Mouse (Mus musculus) naive thymus-derived CD4-positive, alpha-beta T cell, adult 2 months (primary cell): ENCODE results near the gene Slc27a4.

Source experiments
- DNase-seq: peaks from one replicate; pipeline ENCODE4 v3.0.0-alpha.2; 2011; ENCODE audit warnings: low read depth

The Slc27a4 gene

DNA sequence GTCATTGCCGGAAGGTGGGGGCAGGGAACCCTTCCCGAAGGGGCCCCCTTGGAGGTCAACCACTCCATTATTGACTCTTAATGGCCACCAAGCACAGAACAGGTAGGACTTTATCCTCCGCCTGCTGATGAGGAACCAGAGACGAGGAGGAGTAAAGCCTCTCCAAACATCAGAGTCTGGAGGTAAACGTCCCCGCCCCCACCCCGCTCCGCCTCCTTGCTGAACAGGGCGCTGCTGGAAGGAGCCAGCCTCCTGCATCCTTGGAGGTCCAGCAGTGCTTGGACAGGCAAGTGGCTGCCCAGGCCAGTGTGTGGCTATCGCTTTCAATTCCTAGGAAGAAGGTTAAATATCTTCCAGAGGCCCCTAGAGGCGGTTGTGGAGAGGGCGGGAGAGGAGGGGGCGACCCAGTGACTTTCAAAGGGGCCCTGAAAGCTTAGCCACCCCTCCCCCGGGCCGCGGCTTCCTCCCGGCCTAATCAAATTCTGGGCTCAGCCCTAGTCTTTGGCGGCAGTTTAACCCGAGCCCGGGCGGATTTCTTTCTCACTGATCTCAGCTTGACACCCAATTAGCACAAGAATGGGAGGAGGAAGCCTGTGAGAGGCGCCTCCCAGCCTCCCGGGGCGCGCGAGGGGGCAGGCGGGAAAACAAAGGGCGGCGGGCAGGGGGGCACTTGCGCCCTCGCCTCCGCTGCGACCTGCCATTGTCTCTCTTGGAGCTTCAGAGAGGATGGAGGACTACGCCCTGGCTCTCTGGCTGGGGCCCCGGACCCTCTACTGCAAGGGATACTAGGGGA lies 17.8 kb downstream of the Slc27a4 start, which contains the start of gene Urm1:
TSS of gene Urm1 (plus strand) at position 51 of the 793 bp plus-strand sequence.
- peak; percentile 62 for DNase-seq

DNA sequence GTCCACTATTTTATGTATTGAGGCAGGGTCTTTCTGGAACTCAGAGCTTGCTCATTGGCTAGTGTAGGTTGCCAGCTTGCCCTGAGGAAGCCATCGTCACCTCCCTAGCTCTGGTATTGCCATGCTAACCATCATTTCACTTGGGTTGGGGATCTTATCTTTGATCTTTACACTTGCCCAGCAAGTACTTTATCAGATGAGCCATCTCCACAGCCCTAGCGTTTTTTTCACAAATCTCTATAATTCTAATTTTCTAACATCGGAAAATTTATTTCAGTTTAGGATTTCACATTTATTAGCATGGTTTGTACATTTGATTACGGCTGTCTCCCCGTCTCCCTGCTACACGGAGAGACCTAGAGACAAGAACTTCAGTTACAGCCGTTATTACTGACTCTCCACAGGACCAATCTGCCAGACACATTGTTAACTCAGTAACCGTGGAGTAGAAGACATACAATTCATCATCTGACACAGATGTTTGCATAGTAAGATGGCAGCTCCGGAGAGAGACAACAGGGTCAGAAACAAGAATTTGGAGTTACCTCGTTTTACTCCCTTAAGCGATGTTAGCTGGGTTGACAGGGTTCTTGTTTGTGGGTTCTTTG lies 24.0 kb downstream of the Slc27a4 start:
- no peak for DNase-seq

- peak; percentile 96 for DNase-seq
Observed at GRCm38 (mm10) chr2:29826926-29827708, 24.7 kb downstream of the Slc27a4 start.

DNA sequence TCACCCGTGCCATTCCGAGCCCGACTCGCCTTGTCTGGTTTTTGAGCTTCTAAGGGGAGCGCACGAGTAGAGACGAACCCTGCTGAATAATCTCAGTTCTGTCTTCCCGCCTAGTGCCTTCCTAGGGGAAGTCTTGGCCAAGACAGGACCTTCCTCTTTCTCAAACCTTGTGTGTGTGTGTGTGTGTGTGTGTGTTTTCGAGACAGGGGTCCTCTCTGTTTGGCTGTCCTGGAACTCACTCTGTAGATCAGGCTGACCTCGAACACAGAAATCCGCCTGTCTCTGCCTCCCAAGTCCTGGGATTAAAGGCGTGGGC lies 25.2 kb downstream of the Slc27a4 start:
- no peak for DNase-seq

- no peak for DNase-seq
Observed at GRCm38 (mm10) chr2:29831106-29831505, 28.7 kb downstream of the Slc27a4 start.

GRCm38 (mm10) chr2:29833796-29834195 lies 31.4 kb downstream of the Slc27a4 start:
- no peak for DNase-seq

- DNase-seq, result no peak
Observed at GRCm38 (mm10) chr2:29835391-29835899, 33.0 kb downstream of the Slc27a4 start.

- no peak for DNase-seq
Observed at GRCm38 (mm10) chr2:29839460-29839859, 37.0 kb downstream of the Slc27a4 start.

DNA sequence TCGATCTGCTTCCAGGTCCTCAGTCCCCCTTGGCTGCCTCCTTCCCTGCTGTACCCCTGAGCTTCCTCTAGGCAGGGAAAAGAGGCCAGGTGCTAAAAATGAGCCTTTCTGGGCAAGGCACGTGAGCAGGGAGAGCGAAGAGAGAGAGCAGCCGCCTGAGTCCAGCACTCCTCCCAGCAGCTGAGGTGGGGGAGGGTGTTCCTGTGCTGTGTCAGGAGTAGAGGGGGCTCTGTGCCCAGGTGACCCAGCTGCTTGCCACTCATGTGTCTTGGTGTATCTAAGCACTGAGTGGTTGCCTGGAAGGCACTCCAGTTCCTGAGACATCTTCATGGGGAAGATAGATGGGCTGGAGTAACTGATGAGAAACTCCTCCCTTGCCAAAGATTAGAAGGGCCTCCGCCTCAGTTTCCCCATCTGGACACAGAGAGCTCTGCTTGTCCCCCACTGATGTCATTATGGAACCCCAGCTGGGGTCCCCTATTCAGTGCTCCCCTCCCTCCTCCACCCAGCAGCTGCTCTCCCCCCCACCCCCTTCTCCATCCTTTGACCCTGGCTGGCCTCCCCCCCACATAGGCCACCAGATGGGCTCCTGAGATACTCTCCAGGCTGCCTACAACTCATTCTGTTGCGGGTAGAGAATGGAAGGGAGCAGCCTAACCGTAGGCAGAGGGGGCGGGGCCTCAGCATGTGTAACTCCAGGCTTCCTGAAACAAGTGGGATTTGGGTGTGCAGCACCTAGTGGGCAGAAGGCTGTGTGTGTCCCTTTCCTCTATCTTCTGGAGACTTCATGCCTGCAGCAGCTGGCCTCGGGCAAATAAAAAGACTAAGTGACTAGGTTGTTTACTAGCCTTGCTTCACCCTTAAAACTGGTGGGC lies 41.0 kb downstream of the Slc27a4 start:
- DNase-seq, result no peak

- no peak for DNase-seq
Observed at GRCm38 (mm10) chr2:29844115-29844514, 41.7 kb downstream of the Slc27a4 start.

DNA sequence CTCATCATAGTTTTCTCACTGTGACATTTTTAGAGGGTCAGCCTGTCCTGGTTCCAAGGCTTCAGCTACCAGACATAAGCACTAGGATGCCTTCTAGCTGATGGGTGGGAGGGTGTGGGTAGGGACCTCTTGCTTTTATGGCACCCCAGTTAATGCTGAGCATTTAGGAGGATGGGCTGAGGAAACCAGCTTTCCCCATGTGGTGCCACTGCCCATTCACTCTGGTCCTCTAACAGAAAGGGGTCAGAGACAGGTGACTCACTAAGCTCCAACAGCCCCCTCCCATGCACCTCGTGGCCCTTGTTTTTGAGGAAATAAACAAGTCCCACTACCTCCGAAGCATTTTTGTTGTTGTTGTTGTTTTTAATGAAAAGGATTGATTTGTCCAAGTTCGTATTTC lies 42.2 kb downstream of the Slc27a4 start:
- DNase-seq, result no peak

- no peak for DNase-seq
Observed at GRCm38 (mm10) chr2:29845636-29846035, 43.2 kb downstream of the Slc27a4 start.

GRCm38 (mm10) chr2:29846061-29846853 lies 43.8 kb downstream of the Slc27a4 start:
- no peak for DNase-seq

- DNase-seq, result no peak
Observed at GRCm38 (mm10) chr2:29846911-29847310, 44.5 kb downstream of the Slc27a4 start.

- no peak for DNase-seq
Observed at GRCm38 (mm10) chr2:29849041-29849440, 46.6 kb downstream of the Slc27a4 start.

DNA sequence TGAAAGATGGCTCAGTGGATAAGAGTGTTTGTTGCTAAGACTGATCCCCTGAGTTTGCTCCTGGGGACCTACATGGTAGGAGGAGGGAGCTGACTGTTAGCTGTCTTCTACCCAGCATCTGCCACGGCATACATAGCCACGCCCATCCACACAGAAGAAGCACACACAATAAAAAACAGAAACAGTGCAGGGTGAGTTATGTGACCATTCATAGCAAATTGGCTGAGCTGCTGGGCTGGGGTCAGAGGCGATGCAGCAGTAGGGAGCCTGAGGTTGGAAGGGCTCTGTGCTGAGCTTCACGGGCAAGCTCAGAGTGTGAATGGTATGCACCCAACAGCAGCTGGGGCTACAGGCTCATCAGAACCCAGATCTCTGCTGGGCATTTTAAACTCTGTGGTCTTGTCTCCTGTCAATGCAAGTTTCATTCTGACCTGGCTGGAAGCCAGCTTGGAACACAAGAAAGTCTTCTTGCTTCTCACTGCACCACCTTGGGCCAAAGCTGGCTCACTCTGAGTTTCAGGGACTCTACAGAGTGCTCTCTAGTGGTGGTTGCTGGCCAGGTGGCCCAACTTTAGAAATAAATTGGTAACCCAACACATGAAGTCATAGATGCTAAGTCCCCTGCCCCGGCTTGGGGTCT lies 47.5 kb downstream of the Slc27a4 start:
- DNase-seq, result no peak

- no peak for DNase-seq
Observed at GRCm38 (mm10) chr2:29852957-29853485, 50.6 kb downstream of the Slc27a4 start.

DNA sequence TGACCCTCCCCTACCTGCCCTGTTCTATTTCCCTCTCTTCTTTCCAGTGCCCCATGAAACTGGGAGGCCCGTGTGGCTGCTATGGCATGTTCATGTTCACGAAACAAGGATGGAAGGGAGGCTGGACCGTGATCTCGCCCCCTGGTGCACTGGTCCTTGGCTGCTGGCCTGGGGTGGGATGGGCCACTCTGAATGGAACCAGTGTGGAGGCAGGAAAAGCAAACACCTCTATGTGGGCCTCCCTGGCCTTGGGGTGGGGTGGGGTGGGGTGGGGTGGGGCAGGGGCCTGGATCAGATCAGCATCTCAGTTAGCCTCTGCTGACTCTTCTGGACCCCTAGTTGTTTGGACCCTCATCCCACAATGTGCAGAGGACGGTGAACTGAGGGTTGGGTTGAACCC lies 51.3 kb downstream of the Slc27a4 start:
- no peak for DNase-seq

- DNase-seq, result no peak
Observed at GRCm38 (mm10) chr2:29855585-29856210, 53.3 kb downstream of the Slc27a4 start.
